Mouse (Mus musculus): ENCODE data around the gene Slc22a4.

- TF ChIP-seq POLR2A (IDR thresholded peaks at IDR 0.05; ENCODE audit: low read depth, low read length) (peak; percentile 37; the same call in 1 of the 2 replicates), CTCF (IDR thresholded peaks at IDR 0.05; ENCODE audit: borderline replicate concordance, insufficient read depth, low read length) (no peak)
These were observed 40.9 kb upstream of the Slc22a4 start, which contains the start of gene Pdlim4 for GRCm38 (mm10) chr11:54068520-54069371.
